Mouse (Mus musculus): Measurements from ENCODE around the gene Pcgf2. TPM values are rescaled to one million over a fixed set of nuclear protein-coding genes. Genes with fewer than 3 reads are reported as not detected.

The Pcgf2 gene
- total and polyA plus RNA-seq, 3 experiments: 5.4 to 18.5 TPM; not detected in 1

DNA sequence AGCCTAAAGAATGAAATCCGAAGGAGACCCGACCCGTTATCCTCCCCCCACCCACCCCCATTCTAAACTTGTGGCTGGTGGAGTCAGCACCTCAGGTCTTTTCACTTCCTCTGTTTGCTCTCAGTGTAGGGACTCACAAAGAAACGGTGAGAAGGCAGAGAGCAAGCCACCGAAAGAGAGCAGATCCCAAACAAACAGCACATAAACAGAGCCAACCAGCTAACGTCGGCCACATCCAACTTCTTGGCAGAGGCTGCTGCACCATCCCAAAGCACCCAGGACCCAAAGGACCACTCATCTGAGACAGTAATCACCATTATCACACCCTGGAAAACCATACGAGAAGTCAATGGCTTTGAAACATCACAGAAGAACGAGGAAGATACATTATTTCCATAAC lies 43.1 kb upstream of the Pcgf2 start:
- H3K27me3 ChIP-seq (ENCODE audit: insufficient read depth, low read length): no peaks in the 10 kb centered on the region
- DNase-seq (ENCODE audit: low spot score) (no peak), ATAC-seq (ENCODE audit: extremely low read depth, insufficient number of reproducible peaks, low FRiP score, poor library complexity, severe bottlenecking) (no peak)
- no peaks in the 10 kb centered on the region for H3K9me3 ChIP-seq (replicated peaks)
- H3K4me3 ChIP-seq (ENCODE audit: low read depth, low read length): peak overlapping the region; percentile 92
- no peak for TF ChIP-seq TAL1 (conservative IDR thresholded peaks at IDR 0.05; ENCODE audit: low read depth, low read length)
- no peak for TF ChIP-seq POLR2AphosphoS5 (IDR thresholded peaks at IDR 0.05; ENCODE audit: insufficient replicate concordance, low read depth, low read length)
- TF ChIP-seq CTCF (IDR thresholded peaks at IDR 0.05; ENCODE audit: low read depth, low read length): no peak
- TF ChIP-seq GATA2 (IDR thresholded peaks at IDR 0.05; ENCODE audit: borderline replicate concordance, low read depth, low read length): no peak
- no peak for TF ChIP-seq GATA1 (IDR thresholded peaks at IDR 0.05; ENCODE audit: borderline replicate concordance, low read length)
- H3K4me1 ChIP-seq (ENCODE audit: insufficient read depth, low read depth, low read length): peaks cover 43% of the 10 kb centered on the region
- peaks cover 57% of the 10 kb centered on the region for H3K36me3 ChIP-seq (replicated peaks)

DNA sequence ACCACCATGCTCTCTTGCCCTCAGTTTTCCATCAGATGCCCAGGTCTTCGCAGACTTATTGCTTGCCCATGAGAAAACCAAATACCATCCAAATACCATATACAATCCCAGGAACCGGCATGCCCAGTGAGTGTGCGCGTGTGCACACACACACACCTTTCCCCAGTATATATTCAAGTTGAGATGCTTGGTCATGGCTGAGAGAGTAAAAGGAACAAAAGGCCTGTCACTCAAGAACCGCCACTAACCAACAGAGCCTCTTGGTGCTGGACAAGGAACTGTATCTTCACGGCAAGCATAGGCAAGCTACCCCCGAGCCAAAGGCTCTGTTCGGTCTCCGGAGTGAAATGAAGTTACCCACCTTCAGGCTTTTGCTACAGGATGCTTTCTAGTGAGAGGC lies 42.3 kb upstream of the Pcgf2 start:
- peaks cover 43% of the 10 kb centered on the region for H3K4me1 ChIP-seq (ENCODE audit: insufficient read depth, low read depth, low read length)
- no peak for DNase-seq (ENCODE audit: low spot score)
- TF ChIP-seq POLR2AphosphoS5 (IDR thresholded peaks at IDR 0.05; ENCODE audit: insufficient replicate concordance, low read depth, low read length): no peak
- no peak for TF ChIP-seq GATA1 (IDR thresholded peaks at IDR 0.05; ENCODE audit: borderline replicate concordance, low read length)
- TF ChIP-seq CTCF (IDR thresholded peaks at IDR 0.05; ENCODE audit: low read depth, low read length): no peak
- TF ChIP-seq GATA2 (IDR thresholded peaks at IDR 0.05; ENCODE audit: borderline replicate concordance, low read depth, low read length): no peak
- TF ChIP-seq TAL1 (conservative IDR thresholded peaks at IDR 0.05; ENCODE audit: low read depth, low read length): no peak
- H3K27me3 ChIP-seq (ENCODE audit: insufficient read depth, low read length): no peaks in the 10 kb centered on the region
- ATAC-seq (ENCODE audit: extremely low read depth, insufficient number of reproducible peaks, low FRiP score, poor library complexity, severe bottlenecking): no peak
- peak overlapping the region; percentile 3; the same call in 1 of the 2 replicates for H3K4me3 ChIP-seq (ENCODE audit: low read depth, low read length)
- H3K9me3 ChIP-seq (replicated peaks): no peaks in the 10 kb centered on the region
- peaks cover 56% of the 10 kb centered on the region for H3K36me3 ChIP-seq (replicated peaks)

DNA sequence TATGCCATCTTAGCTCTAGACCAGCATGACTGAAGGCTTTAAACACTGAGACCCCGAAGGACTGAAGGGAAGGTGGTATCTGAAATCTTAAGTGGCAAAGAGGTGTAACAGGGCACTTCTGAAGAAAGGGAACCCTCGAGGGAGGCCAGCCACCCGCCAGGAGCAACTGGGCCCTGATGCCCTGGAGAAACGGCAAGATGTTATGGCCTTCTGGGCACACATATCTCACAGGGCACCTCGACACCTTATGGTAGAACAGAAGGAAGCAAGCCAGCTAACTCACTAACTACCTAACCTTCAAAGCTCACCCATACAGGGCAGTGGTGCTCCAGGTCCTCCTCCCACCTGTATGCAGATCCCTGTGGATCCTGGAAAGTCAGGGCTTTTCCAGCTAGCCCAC lies 41.9 kb upstream of the Pcgf2 start:
- ATAC-seq (ENCODE audit: extremely low read depth, insufficient number of reproducible peaks, low FRiP score, poor library complexity, severe bottlenecking) (no peak), DNase-seq (ENCODE audit: low spot score) (no peak)
- H3K9me3 ChIP-seq (replicated peaks): no peaks in the 10 kb centered on the region
- no peak for TF ChIP-seq CTCF (IDR thresholded peaks at IDR 0.05; ENCODE audit: low read depth, low read length)
- TF ChIP-seq GATA1 (IDR thresholded peaks at IDR 0.05; ENCODE audit: borderline replicate concordance, low read length): no peak
- no peak for TF ChIP-seq TAL1 (conservative IDR thresholded peaks at IDR 0.05; ENCODE audit: low read depth, low read length)
- no peak for TF ChIP-seq POLR2AphosphoS5 (IDR thresholded peaks at IDR 0.05; ENCODE audit: insufficient replicate concordance, low read depth, low read length)
- TF ChIP-seq GATA2 (IDR thresholded peaks at IDR 0.05; ENCODE audit: borderline replicate concordance, low read depth, low read length): no peak
- no peaks in the 10 kb centered on the region for H3K27me3 ChIP-seq (ENCODE audit: insufficient read depth, low read length)
- peaks cover 43% of the 10 kb centered on the region for H3K4me1 ChIP-seq (ENCODE audit: insufficient read depth, low read depth, low read length)
- peaks cover 54% of the 10 kb centered on the region for H3K36me3 ChIP-seq (replicated peaks)
- H3K4me3 ChIP-seq (ENCODE audit: low read depth, low read length): no peak overlapping the region

DNA sequence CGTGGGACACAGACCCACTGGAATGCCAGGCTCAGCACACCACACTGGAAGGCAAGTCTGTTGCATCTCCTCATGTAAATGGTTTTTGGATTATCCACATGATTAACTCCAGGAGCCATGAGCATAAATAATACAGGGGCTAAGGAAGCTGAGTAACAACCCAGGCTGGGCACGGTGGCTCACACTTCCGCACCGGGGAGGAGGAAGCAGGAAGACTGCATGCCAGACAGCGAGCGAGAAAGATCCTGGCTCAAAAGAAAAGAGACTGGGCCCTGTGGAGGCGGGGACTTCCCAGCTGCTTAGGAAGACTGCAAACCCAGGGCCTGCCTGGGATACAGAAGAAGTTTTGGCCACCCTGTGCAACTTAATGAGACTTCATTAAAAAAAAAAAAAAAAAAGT lies 39.9 kb upstream of the Pcgf2 start:
- Histone ChIP-seq H3K36me3 (replicated peaks) (peaks cover 53% of the 10 kb centered on the region), H3K27me3 (ENCODE audit: insufficient read depth, low read length) (no peaks in the 10 kb centered on the region), H3K4me3 (ENCODE audit: low read depth, low read length) (no peak overlapping the region), H3K9me3 (replicated peaks) (no peaks in the 10 kb centered on the region), H3K4me1 (ENCODE audit: insufficient read depth, low read depth, low read length) (peaks cover 34% of the 10 kb centered on the region)
- DNase-seq (ENCODE audit: low spot score): no peak
- ATAC-seq (ENCODE audit: extremely low read depth, insufficient number of reproducible peaks, low FRiP score, poor library complexity, severe bottlenecking): no peak
- TF ChIP-seq GATA2 (IDR thresholded peaks at IDR 0.05; ENCODE audit: borderline replicate concordance, low read depth, low read length) (no peak), GATA1 (IDR thresholded peaks at IDR 0.05; ENCODE audit: borderline replicate concordance, low read length) (no peak), POLR2AphosphoS5 (IDR thresholded peaks at IDR 0.05; ENCODE audit: insufficient replicate concordance, low read depth, low read length) (no peak), CTCF (IDR thresholded peaks at IDR 0.05; ENCODE audit: low read depth, low read length) (no peak), TAL1 (conservative IDR thresholded peaks at IDR 0.05; ENCODE audit: low read depth, low read length) (no peak)

DNA sequence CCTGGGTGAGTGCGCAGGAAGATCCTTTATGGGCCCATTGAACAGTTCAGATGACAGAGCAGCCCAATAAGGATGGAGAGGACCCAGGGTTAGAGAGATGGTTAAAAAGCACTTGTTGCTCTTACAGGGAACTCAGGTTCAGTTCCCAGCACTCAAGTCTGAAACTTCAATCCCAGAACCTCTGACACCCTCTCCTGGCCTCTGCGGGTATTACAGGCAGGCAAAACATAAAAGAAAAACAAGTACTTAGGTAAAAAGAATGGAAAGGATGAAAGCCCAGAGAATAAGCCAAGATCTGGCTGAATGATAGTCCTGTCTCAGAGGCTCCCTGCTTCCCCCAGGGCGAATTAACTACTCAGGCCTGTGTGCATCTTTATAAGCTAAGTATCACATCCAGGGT lies 38.9 kb upstream of the Pcgf2 start:
- ATAC-seq (ENCODE audit: extremely low read depth, insufficient number of reproducible peaks, low FRiP score, poor library complexity, severe bottlenecking): no peak
- Histone ChIP-seq H3K27me3 (ENCODE audit: insufficient read depth, low read length) (no peaks in the 10 kb centered on the region), H3K4me1 (ENCODE audit: insufficient read depth, low read depth, low read length) (peaks cover 30% of the 10 kb centered on the region), H3K4me3 (ENCODE audit: low read depth, low read length) (no peak overlapping the region), H3K9me3 (replicated peaks) (no peaks in the 10 kb centered on the region), H3K36me3 (replicated peaks) (peaks cover 58% of the 10 kb centered on the region)
- no peak for DNase-seq (ENCODE audit: low spot score)
- TF ChIP-seq POLR2AphosphoS5 (IDR thresholded peaks at IDR 0.05; ENCODE audit: insufficient replicate concordance, low read depth, low read length): no peak

DNA sequence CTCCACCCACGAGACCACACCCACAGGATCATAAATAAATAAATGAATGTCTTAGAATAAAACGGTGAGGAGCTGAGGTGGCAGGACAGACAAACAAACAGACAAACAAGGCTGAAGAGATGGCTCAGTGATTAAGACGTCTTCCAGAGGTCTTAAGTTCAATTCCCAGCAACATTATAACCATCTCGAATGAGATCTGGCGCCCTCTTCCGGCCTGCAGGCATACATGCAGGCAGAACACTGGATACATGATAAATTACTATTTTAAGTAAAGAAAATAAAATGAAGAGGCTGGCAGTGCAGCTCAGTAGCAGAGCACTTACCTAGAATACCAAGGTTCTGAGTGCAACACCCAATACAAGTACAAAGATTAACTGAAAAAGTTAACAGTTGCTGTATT lies 38.4 kb upstream of the Pcgf2 start:
- H3K27me3 ChIP-seq (ENCODE audit: insufficient read depth, low read length): no peaks in the 10 kb centered on the region
- H3K9me3 ChIP-seq (replicated peaks): no peaks in the 10 kb centered on the region
- H3K36me3 ChIP-seq (replicated peaks): peaks cover 63% of the 10 kb centered on the region
- TF ChIP-seq CTCF (IDR thresholded peaks at IDR 0.05; ENCODE audit: low read depth, low read length) (0 out of 2 replicates have a peak, but pooled peaks have one; percentile 12), GATA2 (IDR thresholded peaks at IDR 0.05; ENCODE audit: borderline replicate concordance, low read depth, low read length) (no peak)
- H3K4me3 ChIP-seq (ENCODE audit: low read depth, low read length): no peak overlapping the region
- DNase-seq (ENCODE audit: low spot score) (no peak), ATAC-seq (ENCODE audit: extremely low read depth, insufficient number of reproducible peaks, low FRiP score, poor library complexity, severe bottlenecking) (no peak)
- H3K4me1 ChIP-seq (ENCODE audit: insufficient read depth, low read depth, low read length): peaks cover 26% of the 10 kb centered on the region

DNA sequence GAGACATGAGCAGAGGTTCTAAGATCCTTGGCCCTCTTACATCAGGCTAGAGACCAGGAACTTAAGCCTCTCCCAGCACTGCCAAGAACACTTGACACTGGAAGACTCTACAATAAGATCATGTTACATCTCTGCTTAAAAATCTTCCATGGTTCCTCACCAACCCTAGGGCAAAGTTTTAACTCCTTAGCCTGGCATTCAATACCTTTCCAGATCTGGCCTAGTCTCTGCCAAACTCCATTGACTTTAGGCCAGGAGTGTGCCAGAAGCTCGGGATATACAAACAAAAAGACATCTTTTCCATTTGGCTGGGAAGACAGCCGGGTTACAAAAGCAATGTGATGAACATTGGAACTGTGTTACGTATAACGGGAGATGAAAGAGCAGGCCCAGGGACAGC lies 37.3 kb upstream of the Pcgf2 start:
- no peak for ATAC-seq (ENCODE audit: extremely low read depth, insufficient number of reproducible peaks, low FRiP score, poor library complexity, severe bottlenecking)
- no peak for DNase-seq (ENCODE audit: low spot score)
- no peaks in the 10 kb centered on the region for H3K9me3 ChIP-seq (replicated peaks)
- H3K4me3 ChIP-seq (ENCODE audit: low read depth, low read length): no peak overlapping the region
- H3K36me3 ChIP-seq (replicated peaks): peaks cover 67% of the 10 kb centered on the region
- TF ChIP-seq TAL1 (conservative IDR thresholded peaks at IDR 0.05; ENCODE audit: low read depth, low read length) (no peak), POLR2AphosphoS5 (IDR thresholded peaks at IDR 0.05; ENCODE audit: insufficient replicate concordance, low read depth, low read length) (no peak)
- no peaks in the 10 kb centered on the region for H3K27me3 ChIP-seq (ENCODE audit: insufficient read depth, low read length)
- peaks cover 15% of the 10 kb centered on the region for H3K4me1 ChIP-seq (ENCODE audit: insufficient read depth, low read depth, low read length)
